Mouse (Mus musculus): ENCODE results near the gene Dgkd. TPM values are rescaled to one million over a fixed set of nuclear protein-coding genes. Genes with fewer than 3 reads are reported as not detected.

The Dgkd gene
- polyA plus RNA-seq, 1 experiment from 2014 or later = 19.7 TPM

- H3K4me3 ChIP-seq = no peak overlapping the region
- H3K36me3 ChIP-seq = peaks cover 44% of the 10 kb centered on the region
- no peak overlapping the region for H3K4me2 ChIP-seq
- H3K27me3 ChIP-seq = no peaks in the 10 kb centered on the region
- ATAC-seq (replicated peaks; ENCODE audit: insufficient number of reproducible peaks, insufficient read depth, low FRiP score, low read depth) = no peak
- H3K9ac ChIP-seq = no peak overlapping the region
- no peak overlapping the region for H3K27ac ChIP-seq
- no peaks in the 10 kb centered on the region for H3K9me3 ChIP-seq (replicated peaks)
- H3K4me1 ChIP-seq (replicated peaks) = peaks cover 4% of the 10 kb centered on the region; the same call in 1 of the 2 replicates
- WGBS = 89% methylated on average over 7 of the region's 7 CpGs
These were observed 83.0 kb downstream of the Dgkd start for GRCm38 (mm10) chr1:87936075-87936474.

GRCm38 (mm10) chr1:87936516-87936915 is 83.4 kb downstream of the Dgkd start:
- Histone ChIP-seq H3K4me1 (replicated peaks) (peaks cover 4% of the 10 kb centered on the region; the same call in 1 of the 2 replicates), H3K4me2 (no peak overlapping the region), H3K27me3 (no peaks in the 10 kb centered on the region), H3K36me3 (peaks cover 49% of the 10 kb centered on the region), H3K9ac (no peak overlapping the region), H3K9me3 (replicated peaks) (no peaks in the 10 kb centered on the region), H3K27ac (no peak overlapping the region), H3K4me3 (no peak overlapping the region)
- WGBS = 39% methylated on average over 2 of the region's 2 CpGs
- no peak for ATAC-seq (replicated peaks; ENCODE audit: insufficient number of reproducible peaks, insufficient read depth, low FRiP score, low read depth)

GRCm38 (mm10) chr1:87941765-87942164 is 88.7 kb downstream of the Dgkd start:
- H3K4me3 ChIP-seq = no peak overlapping the region
- no peaks in the 10 kb centered on the region for H3K27me3 ChIP-seq
- H3K9me3 ChIP-seq (replicated peaks) = no peaks in the 10 kb centered on the region
- H3K27ac ChIP-seq = no peak overlapping the region
- WGBS = 74% methylated on average over 1 of the region's 1 CpGs
- no peak for ATAC-seq (replicated peaks; ENCODE audit: insufficient number of reproducible peaks, insufficient read depth, low FRiP score, low read depth)
- no peak overlapping the region for H3K4me2 ChIP-seq
- no peak overlapping the region for H3K9ac ChIP-seq
- H3K36me3 ChIP-seq = peaks cover 80% of the 10 kb centered on the region
- 0 out of 2 replicates have a peak, but pooled peaks cover 2% of the 10 kb centered on the region for H3K4me1 ChIP-seq (replicated peaks)

DNA sequence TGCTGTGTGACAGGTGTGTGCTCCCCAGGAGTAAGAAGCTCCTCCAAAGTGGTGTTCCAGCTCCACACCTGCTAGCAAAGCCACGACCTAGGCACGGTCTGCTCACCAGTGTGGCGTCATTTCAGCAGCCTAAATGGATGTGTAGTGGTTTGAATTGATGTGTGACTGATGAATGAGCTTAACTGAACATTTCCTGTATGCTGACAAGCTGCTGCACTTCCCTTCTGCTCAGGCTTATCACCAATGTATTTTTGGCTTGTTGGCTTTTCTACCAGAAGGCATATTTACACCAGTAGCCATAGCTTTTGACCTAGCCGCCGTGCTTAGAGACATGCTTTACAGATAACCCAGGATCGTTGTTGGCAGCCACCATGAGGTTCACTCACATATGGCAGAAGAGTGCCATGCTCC is 94.6 kb downstream of the Dgkd start:
- ATAC-seq (replicated peaks; ENCODE audit: insufficient number of reproducible peaks, insufficient read depth, low FRiP score, low read depth) = peak; percentile 34; the same call in 1 of the 2 replicates
- Histone ChIP-seq H3K4me1 (replicated peaks) (peaks cover 11% of the 10 kb centered on the region), H3K9ac (no peak overlapping the region), H3K4me3 (no peak overlapping the region), H3K27ac (peak overlapping the region; percentile 40), H3K27me3 (no peaks in the 10 kb centered on the region), H3K4me2 (no peak overlapping the region), H3K36me3 (peaks cover 74% of the 10 kb centered on the region), H3K9me3 (replicated peaks) (no peaks in the 10 kb centered on the region)
- WGBS = 33% methylated on average over 6 of the region's 6 CpGs

DNA sequence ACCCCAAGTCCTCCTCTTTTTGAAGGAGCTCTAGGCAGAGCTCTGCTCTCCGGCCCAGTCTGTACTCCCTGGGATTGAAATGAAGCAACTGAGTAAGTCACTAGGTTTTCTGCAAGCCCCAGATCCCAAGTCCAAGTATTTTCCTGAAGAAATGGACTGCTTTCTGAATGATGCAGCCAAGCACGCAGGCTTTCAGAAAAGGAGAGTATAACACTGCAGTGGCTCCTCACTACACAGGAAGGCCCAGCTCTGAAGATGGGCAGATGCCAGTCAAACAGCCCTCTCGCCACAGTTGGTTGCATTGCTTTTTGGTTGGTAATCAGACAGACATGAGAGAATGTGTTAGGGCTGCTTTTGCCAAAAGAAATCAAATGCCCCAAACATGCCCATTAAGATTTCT is 98.6 kb downstream of the Dgkd start:
- peaks cover 74% of the 10 kb centered on the region for H3K36me3 ChIP-seq
- H3K4me3 ChIP-seq = no peak overlapping the region
- H3K4me1 ChIP-seq (replicated peaks) = peaks cover 9% of the 10 kb centered on the region
- no peak for ATAC-seq (replicated peaks; ENCODE audit: insufficient number of reproducible peaks, insufficient read depth, low FRiP score, low read depth)
- H3K9me3 ChIP-seq (replicated peaks) = no peaks in the 10 kb centered on the region
- WGBS = 90% methylated on average over 3 of the region's 3 CpGs
- H3K9ac ChIP-seq = no peak overlapping the region
- no peak overlapping the region for H3K27ac ChIP-seq
- H3K27me3 ChIP-seq = no peaks in the 10 kb centered on the region
- H3K4me2 ChIP-seq = no peak overlapping the region

DNA sequence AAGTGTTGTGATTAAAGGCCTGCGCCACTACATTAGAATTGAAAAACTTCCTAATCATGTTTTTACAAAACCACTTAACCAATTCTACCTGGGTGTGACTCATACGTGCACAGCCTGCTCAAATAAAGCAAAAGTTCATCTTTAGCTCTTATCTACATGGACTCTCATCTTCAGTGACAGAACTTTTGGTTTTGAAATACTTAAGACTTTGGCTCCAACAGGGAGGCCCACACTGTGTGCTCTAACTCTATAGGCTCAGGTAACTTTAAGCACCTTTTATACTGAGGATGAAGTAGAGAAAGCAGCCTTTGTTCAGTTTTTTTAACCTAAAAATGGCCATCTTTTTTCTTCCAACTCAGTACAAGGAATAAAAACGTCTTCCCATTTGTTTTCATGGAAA is 100.0 kb downstream of the Dgkd start:
- Histone ChIP-seq H3K4me1 (replicated peaks) (peaks cover 2% of the 10 kb centered on the region; the same call in 1 of the 2 replicates), H3K4me2 (no peak overlapping the region), H3K27me3 (no peaks in the 10 kb centered on the region), H3K36me3 (peaks cover 83% of the 10 kb centered on the region), H3K4me3 (no peak overlapping the region), H3K27ac (no peak overlapping the region), H3K9me3 (replicated peaks) (no peaks in the 10 kb centered on the region), H3K9ac (no peak overlapping the region)
- no peak for ATAC-seq (replicated peaks; ENCODE audit: insufficient number of reproducible peaks, insufficient read depth, low FRiP score, low read depth)
- 77% methylated on average over 3 of the region's 3 CpGs for WGBS

DNA sequence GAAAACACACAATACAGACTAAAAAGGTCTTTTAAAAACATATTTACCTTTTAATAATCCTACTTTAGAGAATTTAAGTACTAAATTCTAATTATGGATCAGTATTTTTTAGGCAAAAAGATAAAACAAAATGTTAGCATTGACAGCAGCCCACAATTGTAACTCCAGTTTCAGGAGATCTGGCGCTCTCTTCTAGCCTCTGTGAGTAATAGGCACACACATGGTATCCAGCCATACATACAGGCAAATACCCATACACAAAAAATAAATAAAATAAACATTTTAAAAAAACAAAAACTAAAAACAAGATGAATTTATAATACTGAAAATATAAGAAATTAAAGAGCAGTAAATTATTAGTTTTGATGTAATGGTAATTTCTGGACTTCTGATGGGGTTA is 105.8 kb downstream of the Dgkd start:
- H3K36me3 ChIP-seq = peaks cover 47% of the 10 kb centered on the region
- H3K4me1 ChIP-seq (replicated peaks) = 0 out of 2 replicates have a peak, but pooled peaks cover 2% of the 10 kb centered on the region
- no peak overlapping the region for H3K4me3 ChIP-seq
- H3K9me3 ChIP-seq (replicated peaks) = no peaks in the 10 kb centered on the region
- no peak overlapping the region for H3K9ac ChIP-seq
- H3K27ac ChIP-seq = no peak overlapping the region
- H3K27me3 ChIP-seq = no peaks in the 10 kb centered on the region
- no peak for ATAC-seq (replicated peaks; ENCODE audit: insufficient number of reproducible peaks, insufficient read depth, low FRiP score, low read depth)
- no peak overlapping the region for H3K4me2 ChIP-seq
- 92% methylated on average over 1 of the region's 1 CpGs for WGBS

DNA sequence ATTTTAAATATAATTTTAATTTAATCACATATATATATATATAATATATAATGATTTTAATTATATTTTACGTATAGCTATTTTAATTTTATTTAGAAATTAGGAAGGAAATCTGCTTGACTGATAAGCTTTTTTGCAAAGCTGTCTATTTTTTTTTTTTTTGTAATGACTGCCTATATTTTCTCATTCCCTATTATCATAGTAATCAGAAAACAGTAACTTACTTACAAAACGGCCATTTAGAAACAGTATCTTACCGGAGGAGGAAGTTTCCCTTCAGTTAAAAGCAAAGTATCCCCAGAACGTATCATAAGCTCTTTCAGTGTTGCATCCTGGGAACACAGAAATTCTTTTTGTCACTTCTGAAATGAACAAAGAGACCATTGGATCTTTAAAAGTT is 106.4 kb downstream of the Dgkd start:
- 65% methylated on average over 4 of the region's 4 CpGs for WGBS
- no peak overlapping the region for H3K27ac ChIP-seq
- no peaks in the 10 kb centered on the region for H3K9me3 ChIP-seq (replicated peaks)
- H3K4me3 ChIP-seq = no peak overlapping the region
- no peak for ATAC-seq (replicated peaks; ENCODE audit: insufficient number of reproducible peaks, insufficient read depth, low FRiP score, low read depth)
- H3K4me1 ChIP-seq (replicated peaks) = 0 out of 2 replicates have a peak, but pooled peaks cover 2% of the 10 kb centered on the region
- no peak overlapping the region for H3K9ac ChIP-seq
- H3K4me2 ChIP-seq = no peak overlapping the region
- no peaks in the 10 kb centered on the region for H3K27me3 ChIP-seq
- H3K36me3 ChIP-seq = peaks cover 49% of the 10 kb centered on the region

GRCm38 (mm10) chr1:87959998-87960431 is 106.9 kb downstream of the Dgkd start:
- H3K4me3 ChIP-seq = no peak overlapping the region
- no peak overlapping the region for H3K4me2 ChIP-seq
- peaks cover 48% of the 10 kb centered on the region for H3K36me3 ChIP-seq
- 0 out of 2 replicates have a peak, but pooled peaks cover 2% of the 10 kb centered on the region for H3K4me1 ChIP-seq (replicated peaks)
- 15% methylated on average over 4 of the region's 4 CpGs for WGBS
- H3K27ac ChIP-seq = 0 out of 2 replicates have a peak overlapping the region, but pooled peaks have one; percentile 21
- H3K9me3 ChIP-seq (replicated peaks) = no peaks in the 10 kb centered on the region
- H3K27me3 ChIP-seq = no peaks in the 10 kb centered on the region
- ATAC-seq (replicated peaks; ENCODE audit: insufficient number of reproducible peaks, insufficient read depth, low FRiP score, low read depth) = no peak
- H3K9ac ChIP-seq = no peak overlapping the region

DNA sequence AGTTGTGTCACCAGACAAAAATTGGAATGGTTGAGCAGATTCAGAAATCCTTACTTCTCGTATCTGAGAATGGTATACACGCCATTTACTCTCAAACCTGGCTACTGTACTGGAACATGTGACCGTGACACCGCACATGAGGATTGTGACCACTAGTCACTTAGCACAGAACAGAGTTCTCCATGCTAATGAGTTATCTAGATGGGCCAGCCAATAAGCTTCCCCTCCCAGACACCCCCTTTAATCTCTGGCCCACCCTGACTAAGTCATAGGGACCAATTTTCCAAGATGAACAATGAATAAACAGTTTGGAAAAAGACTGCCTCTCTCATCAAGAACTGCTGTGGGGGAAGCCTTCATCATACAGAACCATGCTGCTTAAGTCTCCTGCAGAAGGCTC is 107.7 kb downstream of the Dgkd start:
- Histone ChIP-seq H3K27ac (no peak overlapping the region), H3K27me3 (no peaks in the 10 kb centered on the region), H3K4me3 (no peak overlapping the region), H3K9me3 (replicated peaks) (no peaks in the 10 kb centered on the region), H3K36me3 (peaks cover 48% of the 10 kb centered on the region), H3K4me2 (no peak overlapping the region), H3K9ac (no peak overlapping the region), H3K4me1 (replicated peaks) (0 out of 2 replicates have a peak, but pooled peaks cover 2% of the 10 kb centered on the region)
- WGBS = 86% methylated on average over 4 of the region's 4 CpGs
- no peak for ATAC-seq (replicated peaks; ENCODE audit: insufficient number of reproducible peaks, insufficient read depth, low FRiP score, low read depth)

DNA sequence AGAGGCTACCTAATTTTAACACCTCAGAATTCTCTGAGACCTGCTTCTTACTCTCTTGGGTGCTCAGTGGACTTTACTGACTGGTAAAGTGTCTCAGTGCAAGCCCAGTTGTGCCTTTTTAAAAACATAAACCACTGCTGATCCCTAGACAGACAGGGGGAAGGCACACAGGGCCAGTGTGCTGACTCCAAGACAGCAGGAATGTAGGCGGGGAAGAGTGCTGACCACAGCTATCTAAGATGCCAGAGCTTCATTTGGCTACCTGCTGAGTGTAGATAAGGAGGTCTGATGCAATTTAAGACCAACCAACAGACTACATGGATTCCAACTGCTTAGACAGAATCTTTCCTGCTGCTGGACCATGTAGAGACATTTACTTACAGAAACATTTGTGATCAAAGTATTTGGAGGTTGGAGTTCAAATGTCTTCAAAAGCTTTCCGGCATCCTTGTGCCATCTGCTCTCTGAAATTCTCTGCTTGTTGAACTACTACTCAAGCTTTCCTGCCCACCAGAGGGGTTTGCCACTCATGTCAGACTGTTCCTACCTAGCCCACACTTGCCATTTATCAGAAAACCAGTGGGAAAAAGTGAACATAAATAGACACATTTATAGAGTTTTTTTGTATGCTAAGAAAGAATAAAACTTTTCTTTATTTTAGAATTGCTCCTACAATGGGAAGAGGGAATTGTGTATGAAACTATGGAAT is 108.5 kb downstream of the Dgkd start:
- H3K27me3 ChIP-seq = no peaks in the 10 kb centered on the region
- no peak for ATAC-seq (replicated peaks; ENCODE audit: insufficient number of reproducible peaks, insufficient read depth, low FRiP score, low read depth)
- no peak overlapping the region for H3K4me2 ChIP-seq
- H3K36me3 ChIP-seq = peaks cover 40% of the 10 kb centered on the region
- no peak overlapping the region for H3K27ac ChIP-seq
- H3K9me3 ChIP-seq (replicated peaks) = no peaks in the 10 kb centered on the region
- no peak overlapping the region for H3K4me3 ChIP-seq
- 58% methylated on average over 2 of the region's 2 CpGs for WGBS
- H3K9ac ChIP-seq = no peak overlapping the region
- H3K4me1 ChIP-seq (replicated peaks) = 0 out of 2 replicates have a peak, but pooled peaks cover 2% of the 10 kb centered on the region

GRCm38 (mm10) chr1:87970381-87970780 is 117.3 kb downstream of the Dgkd start:
- Histone ChIP-seq H3K36me3 (peaks cover 56% of the 10 kb centered on the region), H3K27me3 (no peaks in the 10 kb centered on the region), H3K9me3 (replicated peaks) (no peaks in the 10 kb centered on the region), H3K4me3 (no peak overlapping the region), H3K4me2 (no peak overlapping the region), H3K9ac (no peak overlapping the region), H3K4me1 (replicated peaks) (no peaks in the 10 kb centered on the region), H3K27ac (no peak overlapping the region)
- 81% methylated on average over 4 of the region's 4 CpGs for WGBS
- no peak for ATAC-seq (replicated peaks; ENCODE audit: insufficient number of reproducible peaks, insufficient read depth, low FRiP score, low read depth)

Data from heart, embryonic 15.5 days (tissue).